Mouse (Mus musculus): ENCODE measurements around the gene Runx1. TPM values are rescaled to one million over a fixed set of nuclear protein-coding genes. Genes with fewer than 3 reads are reported as not detected.
A peak's percentile ranks its signal among the peaks of the same experiment; 100 is the strongest.

Runx1 gene
- total RNA-seq (2021) = 1 to 10 TPM in 1 of 2 experiments, under 1 TPM in 1; 0.88 to 1.3 TPM

DNA sequence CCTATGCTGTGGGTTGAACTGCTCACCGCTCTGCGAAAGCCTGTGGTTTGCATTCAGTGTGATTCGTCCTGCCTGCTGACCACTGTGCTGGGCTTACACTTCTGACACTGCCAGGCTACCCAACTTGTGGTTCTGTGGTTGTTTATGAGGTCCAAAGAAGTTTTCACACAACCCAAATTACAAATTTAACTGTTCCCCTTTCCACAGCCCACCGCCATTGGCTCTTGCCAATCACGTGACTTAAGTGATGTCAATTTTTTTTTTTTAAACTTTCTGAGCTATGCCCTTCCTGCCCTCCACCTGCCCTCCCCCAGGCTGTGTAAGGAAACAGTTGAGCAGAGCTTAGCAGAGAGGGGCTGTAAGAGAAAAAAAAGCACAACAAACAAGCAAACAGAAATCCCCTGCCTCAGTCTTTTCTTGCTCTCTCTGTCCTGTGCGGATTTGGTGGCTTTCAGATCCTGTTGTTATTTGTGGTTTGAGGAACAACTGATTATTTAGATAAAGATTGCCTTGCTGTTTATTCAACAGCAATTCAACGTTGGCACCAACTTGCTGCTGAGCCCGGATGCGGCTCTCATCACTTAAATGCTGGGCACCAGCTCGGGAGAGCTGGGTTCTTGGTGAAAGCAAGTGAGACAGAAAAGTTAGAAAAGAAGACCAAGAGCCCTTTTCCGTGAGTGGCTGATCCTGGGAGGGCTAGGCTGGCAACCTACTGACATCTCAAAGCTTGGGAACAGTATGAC is at the start of gene Runx1:
Gene Runx1 (minus strand): TSS at position 242 of the 743 bp plus-strand sequence.
- intact Hi-C loops (cut with DNase I) = no loop called here

DNA sequence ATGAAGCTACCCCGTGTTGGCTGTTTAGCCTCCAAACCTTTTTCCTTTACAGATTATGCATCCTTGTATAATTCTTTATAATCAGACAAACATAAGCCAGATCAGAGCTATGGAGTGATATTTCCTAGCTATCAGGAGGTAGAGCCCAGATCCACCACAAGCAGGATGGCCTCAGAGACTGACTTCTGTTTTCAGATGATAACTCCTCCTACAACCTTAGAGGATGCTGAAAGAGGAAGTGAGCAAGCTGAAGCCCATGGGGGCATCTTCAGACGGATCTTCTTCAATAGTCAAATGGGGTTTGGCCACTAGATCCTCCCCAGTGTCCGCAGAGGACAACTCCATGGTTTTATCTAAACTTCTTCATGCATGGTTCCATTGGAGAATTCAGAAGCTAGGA is 48.1 kb upstream of the Runx1 start:
- no peak for DNase-seq (ENCODE audit: extremely low spot score in 1 of 2, low spot score in 2 of 2)
- intact Hi-C loops (cut with DNase I) = no loop called here

More for the DNA sequence above, at the start of gene Runx1:
- DNase-seq (ENCODE audit: extremely low spot score in 1 of 2, low spot score in 2 of 2) = no peak

DNA sequence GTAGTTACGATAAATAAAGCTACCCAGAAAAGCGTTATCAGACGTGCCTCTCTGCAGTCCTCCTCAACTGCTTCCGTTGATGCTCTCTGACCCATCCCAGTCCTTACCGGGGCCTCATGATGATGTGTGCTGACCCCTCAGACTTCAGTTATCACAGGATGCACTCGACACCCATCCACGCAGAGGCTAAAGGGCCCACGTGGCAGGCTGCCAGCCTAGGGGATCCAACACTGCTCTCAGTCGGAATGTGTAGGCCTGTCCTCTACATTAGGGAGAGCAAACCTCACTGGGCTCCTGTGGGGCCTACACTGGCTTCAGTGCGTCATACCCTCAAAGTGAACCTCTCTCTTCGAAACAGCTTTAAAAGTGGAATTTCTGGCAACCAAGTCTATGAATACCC is 45.8 kb upstream of the Runx1 start:
- DNase-seq (ENCODE audit: extremely low spot score in 1 of 2, low spot score in 2 of 2) = no peak
- intact Hi-C loops (cut with DNase I) = no loop called here

DNA sequence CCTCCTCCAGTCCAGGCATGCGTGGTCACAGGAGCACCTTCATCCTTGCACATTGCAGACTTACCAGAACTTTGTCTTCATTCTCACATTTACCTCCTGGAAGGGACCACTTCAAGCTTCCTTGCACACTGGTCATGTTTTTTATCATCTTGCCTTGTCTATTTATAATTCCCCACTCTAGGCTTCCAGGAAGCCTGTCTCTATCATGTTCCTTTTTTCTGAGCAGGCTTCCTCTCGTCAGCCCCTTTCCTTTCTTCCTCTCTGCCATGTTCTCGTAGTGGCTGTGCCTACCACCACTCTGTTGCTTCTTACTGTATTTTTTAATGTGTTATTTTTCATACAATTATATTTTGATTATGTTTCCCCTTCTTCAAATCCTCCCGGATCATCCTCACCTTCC is 42.6 kb upstream of the Runx1 start:
- no peak for DNase-seq (ENCODE audit: extremely low spot score in 1 of 2, low spot score in 2 of 2)
- intact Hi-C loops (cut with DNase I) = no loop called here

DNA sequence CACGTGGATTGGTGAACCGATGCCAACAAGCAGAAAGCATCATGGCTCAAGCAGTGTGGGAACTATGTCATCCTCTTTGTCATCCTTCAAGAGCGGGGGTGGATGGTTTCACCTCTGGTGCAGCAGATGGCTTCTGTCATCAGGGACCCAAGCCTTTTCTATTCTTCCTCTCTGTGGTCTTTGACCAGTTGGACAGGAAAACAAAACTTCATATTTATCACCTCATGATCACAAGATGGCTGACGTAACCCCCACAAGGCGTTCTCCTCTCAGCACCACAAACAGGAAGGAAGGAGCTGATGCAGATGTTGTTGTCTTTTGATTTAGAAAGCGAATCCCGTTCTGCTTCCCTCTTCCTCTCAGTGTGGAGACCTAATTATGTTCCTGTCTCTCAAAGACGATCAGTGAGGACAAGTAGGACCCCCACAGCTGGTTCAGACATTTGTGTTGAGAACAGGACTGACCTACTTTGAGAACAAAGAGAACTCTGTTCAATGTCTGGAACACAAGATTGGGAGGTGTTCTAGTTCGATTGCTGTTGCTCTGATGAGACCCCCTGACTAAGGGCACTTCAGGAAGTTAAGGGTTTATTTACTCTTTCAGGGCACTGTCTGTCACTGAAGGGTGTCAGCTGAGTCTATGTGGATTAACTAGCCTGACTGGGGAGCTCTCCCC is 41.4 kb upstream of the Runx1 start:
- no peak for DNase-seq (ENCODE audit: extremely low spot score in 1 of 2, low spot score in 2 of 2)
- intact Hi-C loops (cut with DNase I) = no loop called here

DNA sequence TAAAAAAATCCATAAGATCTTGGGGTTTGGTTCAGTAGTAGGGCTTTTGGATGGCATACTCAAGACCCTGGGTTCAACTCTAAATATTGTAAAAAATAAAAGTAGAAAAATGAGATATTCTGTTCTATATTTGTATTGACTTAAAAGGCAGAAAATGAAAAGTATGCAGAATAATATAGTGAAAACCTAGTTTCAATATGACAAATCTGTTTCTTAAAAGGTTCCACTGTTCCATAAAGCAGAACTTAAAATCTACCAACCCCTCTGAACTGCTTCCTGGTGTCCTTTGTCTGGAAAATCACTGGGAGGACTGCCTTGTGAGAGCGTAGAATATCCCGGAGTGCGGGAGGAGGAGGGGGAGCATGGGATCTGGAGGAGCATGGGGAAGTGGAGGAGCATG is 39.4 kb upstream of the Runx1 start:
- no peak for DNase-seq (ENCODE audit: extremely low spot score in 1 of 2, low spot score in 2 of 2)
- intact Hi-C loops (cut with DNase I) = no loop called here

DNA sequence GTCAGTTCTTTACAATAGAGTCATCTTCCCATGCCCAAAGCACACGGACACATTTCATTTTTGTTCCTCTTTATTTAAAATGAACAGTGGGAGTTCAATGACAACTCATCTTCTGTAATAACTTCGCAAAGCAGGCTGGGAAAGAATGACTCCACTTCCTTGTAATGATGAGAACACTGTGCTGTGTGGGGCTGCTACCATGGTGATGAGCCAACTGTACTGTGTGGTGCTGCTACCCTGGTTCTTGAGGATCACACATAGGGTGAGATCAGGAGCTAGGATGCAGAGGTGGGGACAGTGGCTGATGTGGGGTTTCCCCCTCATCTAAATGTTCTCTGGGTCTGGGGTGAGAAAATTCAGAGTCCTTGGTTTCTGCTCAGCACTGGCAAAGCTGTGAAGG is 38.2 kb upstream of the Runx1 start:
- DNase-seq (ENCODE audit: extremely low spot score in 1 of 2, low spot score in 2 of 2) = no peak
- intact Hi-C loops (cut with DNase I) = no loop called here

DNA sequence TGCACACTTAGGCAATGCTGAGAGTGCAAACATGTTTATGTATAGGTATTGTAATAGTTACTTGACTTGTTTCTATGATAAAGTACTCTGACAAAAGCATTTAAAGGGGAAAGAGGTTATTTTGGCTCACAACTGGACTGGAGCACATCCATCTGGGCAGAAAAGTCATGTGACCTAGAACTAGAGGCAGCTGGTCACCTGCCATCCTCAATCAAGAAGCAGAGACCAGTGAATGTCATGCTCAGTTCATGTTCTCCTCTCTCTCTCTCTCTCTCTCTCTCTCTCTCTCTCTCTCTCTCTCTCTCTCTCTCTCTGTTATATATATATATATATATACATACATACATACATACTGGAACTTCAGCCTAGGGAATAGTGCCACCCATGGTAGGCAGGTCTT is 37.2 kb upstream of the Runx1 start:
- intact Hi-C loops (cut with DNase I) = no loop called here
- no peak for DNase-seq (ENCODE audit: extremely low spot score in 1 of 2, low spot score in 2 of 2)

DNA sequence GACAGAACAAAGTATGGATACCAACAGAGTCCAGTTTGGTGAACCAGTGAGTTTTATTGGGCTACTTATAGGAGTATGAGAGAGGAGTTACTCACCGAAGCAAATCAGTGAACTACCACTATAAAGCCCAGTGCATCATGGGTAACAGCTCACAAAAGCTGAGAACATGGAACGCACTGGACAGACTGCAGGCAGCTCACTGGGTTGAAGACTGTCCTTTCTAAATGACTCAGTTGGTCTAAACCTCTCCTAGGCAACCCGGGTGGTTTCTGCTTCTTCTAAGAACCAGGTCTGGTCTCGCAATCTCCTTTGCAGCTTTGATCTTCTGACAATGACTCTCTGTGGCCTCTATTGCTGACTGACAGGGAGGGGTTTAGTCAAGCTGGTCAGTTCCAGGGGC is 36.5 kb upstream of the Runx1 start:
- intact Hi-C loops (cut with DNase I) = no loop called here
- DNase-seq (ENCODE audit: extremely low spot score in 1 of 2, low spot score in 2 of 2) = no peak

DNA sequence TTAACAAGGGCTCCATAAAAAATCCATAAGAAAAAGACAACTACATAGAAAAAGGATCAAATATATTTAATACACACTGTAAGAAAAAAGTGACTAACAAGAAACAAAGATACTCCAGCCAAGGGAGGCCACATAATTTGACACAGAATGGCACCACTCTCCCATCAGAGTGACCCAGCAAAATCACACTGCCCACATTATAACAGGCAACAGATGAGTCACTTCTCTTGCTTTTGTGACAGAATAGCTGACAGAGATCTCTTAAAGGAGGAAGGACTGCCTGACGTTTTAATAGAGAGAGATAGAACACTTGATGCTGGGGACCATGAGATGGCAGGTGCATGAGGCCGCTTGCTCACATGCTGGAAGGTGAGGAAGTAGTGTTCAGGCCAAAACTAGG is 35.6 kb upstream of the Runx1 start:
- intact Hi-C loops (cut with DNase I) = no loop called here
- no peak for DNase-seq (ENCODE audit: extremely low spot score in 1 of 2, low spot score in 2 of 2)

DNA sequence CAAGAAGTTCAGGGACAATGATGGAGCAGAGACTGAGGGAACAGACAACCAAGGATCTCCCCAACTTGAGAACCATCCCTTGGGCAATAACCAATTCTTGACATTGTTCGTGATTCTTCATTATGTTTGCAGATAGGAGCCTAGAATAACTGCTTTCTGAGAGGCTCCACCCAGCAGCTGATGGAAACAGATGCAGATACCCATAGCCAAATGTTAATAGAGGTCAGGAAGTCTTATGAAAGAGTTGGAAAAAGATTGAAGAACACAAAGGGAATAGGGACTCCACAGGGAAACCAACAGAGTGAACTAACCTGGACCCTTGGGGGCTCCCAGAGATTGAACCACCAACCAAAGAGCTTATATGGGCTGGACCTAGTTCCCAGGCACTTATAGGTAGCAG is 34.7 kb upstream of the Runx1 start:
- intact Hi-C loops (cut with DNase I) = no loop called here
- no peak for DNase-seq (ENCODE audit: extremely low spot score in 1 of 2, low spot score in 2 of 2)

DNA sequence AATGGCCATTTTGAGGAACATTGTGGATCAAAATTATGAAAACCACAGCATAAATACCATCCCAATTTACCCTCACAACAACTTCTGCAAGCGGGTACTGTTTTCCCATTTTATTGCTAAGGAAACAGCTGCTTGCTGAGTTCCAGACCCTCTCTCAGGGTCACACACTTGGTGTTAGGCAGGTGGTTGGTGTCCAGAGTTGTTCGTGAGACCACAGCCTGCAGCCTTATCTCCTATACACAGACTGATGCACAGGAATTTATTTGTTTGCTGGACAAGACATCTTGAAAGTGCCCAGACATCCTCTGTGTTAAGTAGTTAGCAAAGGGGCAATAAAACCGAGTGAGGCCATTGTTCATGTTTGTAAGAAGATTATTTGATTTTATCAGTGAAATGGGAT is 30.8 kb upstream of the Runx1 start:
- intact Hi-C loops (cut with DNase I) = no loop called here
- DNase-seq (ENCODE audit: extremely low spot score in 1 of 2, low spot score in 2 of 2) = no peak

DNA sequence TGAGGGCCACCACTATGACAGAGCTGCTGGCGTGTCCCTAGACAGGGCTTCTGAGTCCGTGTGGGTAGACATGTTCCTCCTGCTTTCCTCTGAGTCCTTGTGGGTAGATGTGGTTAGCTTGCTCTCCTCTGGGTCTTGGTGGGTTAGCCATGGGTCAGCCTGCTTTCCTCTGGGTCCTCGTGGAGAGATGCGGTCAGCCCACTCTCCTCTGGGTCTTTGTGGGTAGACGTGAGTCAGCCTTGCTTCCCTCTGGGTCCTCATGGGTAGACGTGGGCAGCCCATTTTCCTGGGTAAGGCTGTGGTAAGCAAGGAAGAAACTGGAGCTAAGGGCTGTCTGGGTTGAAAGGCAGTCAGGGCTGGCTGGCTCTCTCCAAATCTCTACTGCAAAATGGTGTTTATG is 26.3 kb upstream of the Runx1 start:
- intact Hi-C loops (cut with DNase I) = no loop called here
- DNase-seq (ENCODE audit: extremely low spot score in 1 of 2, low spot score in 2 of 2) = peak in 1 of 2 experiments; percentile 7

DNA sequence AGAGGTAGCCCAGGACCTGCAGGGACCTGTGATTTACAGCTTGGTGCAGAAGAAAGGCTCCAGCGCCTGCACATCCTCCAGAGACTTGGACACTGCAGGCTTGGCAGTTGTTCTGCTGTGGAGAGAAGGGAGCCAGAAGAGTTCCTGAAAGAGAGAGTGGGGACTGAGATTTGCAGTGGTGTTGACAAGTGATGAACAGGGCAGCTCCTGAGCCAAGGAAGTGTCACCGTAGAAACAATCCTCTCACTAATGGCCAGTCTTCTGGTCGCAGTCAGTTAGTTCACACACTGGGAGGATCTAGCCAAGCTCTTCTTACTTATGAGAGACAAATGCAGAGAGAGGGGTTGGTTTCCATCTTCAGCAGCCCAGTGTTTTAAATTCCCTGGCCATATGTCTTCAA is 24.5 kb upstream of the Runx1 start:
- DNase-seq (ENCODE audit: extremely low spot score in 1 of 2, low spot score in 2 of 2) = peak in 1 of 2 experiments; percentile 6
- intact Hi-C loops (cut with DNase I) = no loop called here

DNA sequence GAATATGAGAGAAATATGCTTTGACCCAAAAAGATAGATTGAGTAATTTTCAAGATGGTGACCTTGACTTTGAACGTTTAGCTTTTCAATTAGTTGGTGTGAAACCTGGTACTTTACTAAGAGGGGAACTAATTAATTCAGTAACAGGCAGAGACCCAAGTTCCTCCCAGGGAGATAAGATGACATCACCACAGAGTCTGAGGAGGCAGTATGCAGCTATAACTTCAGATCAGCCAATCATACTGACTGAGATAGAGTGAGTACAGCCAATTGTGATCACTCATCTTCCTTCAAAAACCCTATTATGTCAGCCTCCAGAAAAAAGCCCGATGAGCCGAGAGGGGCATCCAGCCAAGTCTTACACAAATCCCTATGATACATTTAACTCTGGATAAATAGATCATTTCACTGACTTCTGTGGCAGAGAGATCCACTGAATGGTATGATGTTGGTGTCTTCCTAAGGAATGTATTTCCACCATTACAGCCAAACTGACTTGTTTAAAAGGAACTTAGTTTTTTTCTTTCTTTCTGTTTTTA is 21.9 kb upstream of the Runx1 start:
- DNase-seq (ENCODE audit: extremely low spot score in 1 of 2, low spot score in 2 of 2) = peak in 1 of 2 experiments; percentile 17
- intact Hi-C loops (cut with DNase I) = no loop called here

DNA sequence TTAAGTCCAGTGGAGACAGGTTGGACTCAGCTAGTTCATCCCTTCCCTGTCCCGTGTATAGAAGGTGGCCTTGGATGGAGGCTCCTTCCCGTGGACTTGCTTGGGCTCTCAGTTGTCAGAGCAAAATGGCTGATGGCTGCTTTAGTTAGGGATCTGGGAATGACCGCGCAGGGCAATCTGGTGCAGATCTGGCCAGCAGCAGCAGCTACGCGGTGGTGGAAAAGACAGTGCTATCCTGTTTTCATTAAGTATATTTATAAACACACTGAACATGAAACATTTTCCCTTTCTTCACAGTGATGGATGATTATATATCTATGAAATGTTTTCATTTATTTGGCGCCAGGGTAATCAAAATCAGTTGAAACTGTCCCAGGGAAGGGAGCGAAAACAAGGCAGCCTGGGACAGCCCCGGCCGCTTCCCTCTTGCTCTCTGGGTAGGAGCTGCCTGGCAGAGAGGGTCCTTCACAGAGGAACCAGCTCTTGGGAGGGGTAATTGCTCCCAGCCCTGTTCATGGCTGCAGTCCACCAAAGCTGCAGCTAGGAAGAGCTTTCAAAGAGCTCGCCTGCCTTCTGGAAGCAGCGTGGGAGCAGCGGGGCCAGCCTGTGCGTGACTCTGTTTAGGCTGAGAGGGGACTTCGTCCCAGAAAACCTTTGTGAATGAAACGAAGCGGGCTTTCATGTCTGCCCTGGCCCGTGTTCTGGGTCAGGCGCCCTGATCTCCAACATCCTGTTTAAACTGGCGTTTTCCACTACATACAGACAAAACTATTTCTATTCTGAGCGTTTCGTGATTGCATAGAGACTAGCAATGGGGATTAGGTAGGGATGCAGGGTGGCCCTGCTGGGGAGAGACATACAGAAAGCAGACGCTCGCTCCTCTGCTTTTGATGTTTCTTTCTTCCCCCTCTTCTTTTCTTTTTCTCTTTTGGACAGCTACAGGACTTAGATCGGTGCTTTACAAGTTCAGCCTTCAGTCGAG is 19.6 kb upstream of the Runx1 start:
- DNase-seq (ENCODE audit: extremely low spot score in 1 of 2, low spot score in 2 of 2) = peak in 1 of 2 experiments; percentile 64
- intact Hi-C loops (cut with DNase I) = no loop called here

DNA sequence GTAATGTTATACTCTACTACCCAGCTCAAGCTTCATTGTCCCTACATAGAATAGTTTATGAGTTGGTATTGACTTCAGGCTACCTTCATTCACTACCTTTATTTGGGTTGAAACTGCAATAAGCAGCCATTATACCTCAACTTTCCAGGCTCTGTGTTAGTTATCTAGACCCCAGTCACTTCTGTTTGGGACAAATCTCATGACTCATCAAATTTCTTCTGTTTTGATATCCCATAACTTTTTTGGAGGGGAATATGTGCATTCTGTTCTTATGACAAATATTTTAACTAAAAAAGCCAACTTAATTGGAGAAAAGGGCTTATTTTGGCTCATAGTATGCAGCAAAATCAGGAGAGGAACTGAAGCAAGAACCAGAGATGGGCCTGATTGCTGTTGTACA is 12.8 kb upstream of the Runx1 start:
- intact Hi-C loops (cut with DNase I) = no loop called here
- no peak for DNase-seq (ENCODE audit: extremely low spot score in 1 of 2, low spot score in 2 of 2)

DNA sequence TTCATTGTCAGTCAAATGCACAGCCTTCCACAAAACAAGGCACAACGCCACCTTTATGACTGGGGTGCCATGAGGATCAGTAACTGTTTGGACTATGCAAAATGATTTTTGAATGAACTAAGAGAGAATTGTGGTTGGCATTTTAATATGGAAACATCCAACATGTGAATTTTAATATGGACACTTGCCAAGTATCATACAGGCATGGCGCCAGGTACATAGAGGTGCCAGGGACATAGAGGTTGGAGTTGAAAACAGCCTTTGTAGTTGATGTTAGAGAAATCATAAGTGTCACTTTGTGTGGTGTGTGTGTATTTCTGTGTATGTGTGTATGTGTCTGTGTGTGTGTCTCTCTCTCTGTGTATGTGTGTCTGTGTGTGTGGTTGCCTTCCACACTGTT is 5.4 kb upstream of the Runx1 start:
- intact Hi-C loops (cut with DNase I) = no loop called here
- DNase-seq (ENCODE audit: extremely low spot score in 1 of 2, low spot score in 2 of 2) = no peak

DNA sequence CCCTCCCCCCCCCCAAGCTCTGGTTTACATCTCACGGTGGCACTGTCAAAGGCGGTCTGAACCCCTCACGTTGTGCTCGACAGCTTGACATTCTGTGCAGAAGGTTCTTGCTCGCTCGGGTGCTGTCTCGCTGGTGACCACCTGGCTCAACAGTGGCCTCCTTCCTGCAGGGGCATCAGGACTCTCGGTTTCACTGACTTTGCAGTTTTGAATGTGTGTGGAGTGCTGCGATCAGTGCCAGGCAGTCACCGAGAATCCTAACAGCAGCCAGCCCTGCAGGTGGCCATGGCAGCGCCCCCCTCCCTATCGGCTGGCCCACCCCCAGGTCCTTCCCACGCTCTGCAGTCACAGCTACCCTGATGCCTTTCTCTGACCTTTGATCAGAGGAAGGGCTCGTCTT is 4.5 kb upstream of the Runx1 start:
- intact Hi-C loops (cut with DNase I) = no loop called here

More for the DNA sequence above, 4.5 kb upstream of the Runx1 start:
- DNase-seq (ENCODE audit: extremely low spot score in 1 of 2, low spot score in 2 of 2) = no peak
